Mouse (Mus musculus): ENCODE data around the gene Ccdc181. TPM values are rescaled to one million over a fixed set of nuclear protein-coding genes. Genes with fewer than 3 reads are reported as not detected.

Gene Ccdc181
- total and polyA plus RNA-seq, 3 experiments: 8.8 to 12.1 (median 10.6) TPM

GRCm38 (mm10) chr1:164335435-164335834, 60.0 kb downstream of the Ccdc181 start:
- DNase-seq (ENCODE audit: extremely low read depth): no peak
- dilution Hi-C loops (cut with MboI; ENCODE audit: extremely low pct_ligation_motif_present, extremely low pct_unique_long_range_greater_than_20kb, low sequenced_read_pairs) (no loop called here), in situ Hi-C loops (cut with MboI; ENCODE audit: low pct_ligation_motif_present, low pct_unique_long_range_greater_than_20kb, low sequenced_read_pairs) (no loop called here)
- Histone ChIP-seq H3K4me1 (ENCODE audit: control insufficient read depth in 1 of 2, insufficient read depth in 2 of 2) (peaks cover 5 to 22% of the 10 kb centered on the region in 2 experiments), H3K9ac (ENCODE audit: insufficient read depth, low read depth) (no peak overlapping the region), H3K27me3 (replicated peaks) (no peaks in the 10 kb centered on the region), H3K9me3 (replicated peaks; ENCODE audit: low read length) (peaks cover 4% of the 10 kb centered on the region), H3K79me2 (replicated peaks; ENCODE audit: control insufficient read depth, extremely low read depth, insufficient read depth, poor library complexity, severe bottlenecking) (no peaks in the 10 kb centered on the region), H3K27ac (ENCODE audit: insufficient read depth, low read depth) (no peak overlapping the region), H3K4me3 (replicated peaks in 1 of 3; ENCODE audit: low read depth in 2 of 3, low read length in 2 of 3, poor library complexity in 1 of 3) (no peak overlapping the region), H3K36me3 (replicated peaks in 1 of 2; ENCODE audit: control insufficient read depth in 1 of 2, insufficient read depth in 1 of 2, low read length in 1 of 2) (peaks cover 12 to 30% of the 10 kb centered on the region in 2 experiments), H3K4me2 (ENCODE audit: insufficient read depth, low read depth, poor library complexity, severe bottlenecking) (no peak overlapping the region)
- TF ChIP-seq ZKSCAN1 (IDR thresholded peaks at IDR 0.05; ENCODE audit: borderline replicate concordance, low read depth, low read length): no peak
- TF ChIP-seq KAT2A (IDR thresholded peaks at IDR 0.05; ENCODE audit: insufficient replicate concordance, low read length): no peak
- TF ChIP-seq MXI1 (IDR thresholded peaks at IDR 0.05; ENCODE audit: low read depth, low read length): no peak
- no peak for TF ChIP-seq IRF4 (IDR thresholded peaks at IDR 0.05; ENCODE audit: low read depth, low read length)
- no peak for TF ChIP-seq CHD1 (IDR thresholded peaks at IDR 0.05; ENCODE audit: low read depth, low read length)
- TF ChIP-seq UBTF (IDR thresholded peaks at IDR 0.05; ENCODE audit: low read depth, low read length): no peak
- TF ChIP-seq JUND (conservative IDR thresholded peaks at IDR 0.05; ENCODE audit: low read depth, low read length): no peak
- no peak for TF ChIP-seq MAFK (IDR thresholded peaks at IDR 0.05; ENCODE audit: insufficient replicate concordance, low read length)
- no peak for TF ChIP-seq NELFE (IDR thresholded peaks at IDR 0.05; ENCODE audit: low read depth, low read length)
- no peak for TF ChIP-seq MAX (IDR thresholded peaks at IDR 0.05; ENCODE audit: low read length)
- no peak for TF ChIP-seq E2F4 (IDR thresholded peaks at IDR 0.05; ENCODE audit: insufficient replicate concordance, low read depth, low read length)
- TF ChIP-seq RCOR1 (conservative IDR thresholded peaks at IDR 0.05; ENCODE audit: low read depth, low read length): no peak

DNA sequence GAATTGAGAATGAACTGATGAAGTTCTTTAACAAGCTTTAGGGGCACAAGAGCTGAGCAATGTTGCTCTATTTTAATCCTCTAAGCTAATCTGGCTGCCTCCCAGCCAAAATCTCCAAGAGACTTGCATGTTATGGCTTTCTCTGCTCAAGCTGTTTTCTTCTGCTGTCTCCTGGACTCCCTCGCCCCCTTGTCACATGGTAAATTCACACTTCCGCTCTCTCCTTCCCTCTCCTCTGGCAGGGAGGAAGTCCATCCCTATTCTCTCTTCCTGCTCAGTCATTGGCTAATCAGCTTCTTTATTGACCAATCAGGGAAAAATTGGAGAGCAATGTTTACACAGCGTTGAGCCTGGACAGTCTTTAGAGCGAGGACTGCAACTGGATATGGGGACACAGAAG, 60.5 kb downstream of the Ccdc181 start:
- Histone ChIP-seq H3K27ac (ENCODE audit: insufficient read depth, low read depth) (no peak overlapping the region), H3K4me3 (replicated peaks in 1 of 3; ENCODE audit: low read depth in 2 of 3, low read length in 2 of 3, poor library complexity in 1 of 3) (no peak overlapping the region), H3K79me2 (replicated peaks; ENCODE audit: control insufficient read depth, extremely low read depth, insufficient read depth, poor library complexity, severe bottlenecking) (no peaks in the 10 kb centered on the region), H3K27me3 (replicated peaks) (no peaks in the 10 kb centered on the region), H3K9me3 (replicated peaks; ENCODE audit: low read length) (peaks cover 4% of the 10 kb centered on the region), H3K4me1 (ENCODE audit: control insufficient read depth in 1 of 2, insufficient read depth in 2 of 2) (peaks cover under 1 to 22% of the 10 kb centered on the region in 2 experiments), H3K9ac (ENCODE audit: insufficient read depth, low read depth) (no peak overlapping the region), H3K4me2 (ENCODE audit: insufficient read depth, low read depth, poor library complexity, severe bottlenecking) (no peak overlapping the region), H3K36me3 (replicated peaks in 1 of 2; ENCODE audit: control insufficient read depth in 1 of 2, insufficient read depth in 1 of 2, low read length in 1 of 2) (peaks cover 8 to 27% of the 10 kb centered on the region in 2 experiments)
- TF ChIP-seq BHLHE40 (IDR thresholded peaks at IDR 0.05; ENCODE audit: low read depth, low read length): no peak
- no peak for TF ChIP-seq TCF12 (IDR thresholded peaks at IDR 0.05; ENCODE audit: low read depth, low read length)
- dilution Hi-C loops (cut with MboI; ENCODE audit: extremely low pct_ligation_motif_present, extremely low pct_unique_long_range_greater_than_20kb, low sequenced_read_pairs): no loop called here
- in situ Hi-C loops (cut with MboI; ENCODE audit: low pct_ligation_motif_present, low pct_unique_long_range_greater_than_20kb, low sequenced_read_pairs): no loop called here
- no peak for DNase-seq (ENCODE audit: extremely low read depth)

Other genes starting within 250 kb of the Ccdc181 start
- not detected in 2 replicates for gene Sele, start 227.4 kb upstream of the Ccdc181 start, total RNA-seq (2012; rRNA removed)
- not detected in 2 replicates for gene Sele, start 227.4 kb upstream of the Ccdc181 start, total RNA-seq (2014; rRNA removed)
- gene Sele, start 227.4 kb upstream of the Ccdc181 start, polyA plus RNA-seq (2012; ENCODE audit: insufficient read length, low read depth): not detected in 2 replicates
- gene Sell, start 213.6 kb upstream of the Ccdc181 start, total RNA-seq (2012; rRNA removed): not detected in 2 replicates
- gene Sell, start 213.6 kb upstream of the Ccdc181 start, total RNA-seq (2014; rRNA removed): not detected in 2 replicates
- gene Sell, start 213.6 kb upstream of the Ccdc181 start, polyA plus RNA-seq (2012; ENCODE audit: insufficient read length, low read depth): not detected in 2 replicates
- gene Selp, start 160.3 kb upstream of the Ccdc181 start, total RNA-seq (2012; rRNA removed): not detected in 2 replicates
- gene Selp, start 160.3 kb upstream of the Ccdc181 start, total RNA-seq (2014; rRNA removed): 0.43 and 0.61 TPM in 2 replicates
- gene Selp, start 160.3 kb upstream of the Ccdc181 start, polyA plus RNA-seq (2012; ENCODE audit: insufficient read length, low read depth): 0.18 and 0.21 TPM in 2 replicates
- under 0.01 TPM in 2 replicates for gene F5, start 123.7 kb upstream of the Ccdc181 start, total RNA-seq (2012; rRNA removed)
- gene F5, start 123.7 kb upstream of the Ccdc181 start, total RNA-seq (2014; rRNA removed): 0.04 TPM in 1 of 2 replicates, not detected in the other
- 0.12 and 0.19 TPM in 2 replicates for gene F5, start 123.7 kb upstream of the Ccdc181 start, polyA plus RNA-seq (2012; ENCODE audit: insufficient read length, low read depth)
- 15.1 and 16.8 TPM in 2 replicates for gene Slc19a2, start 26.5 kb upstream of the Ccdc181 start, total RNA-seq (2012; rRNA removed)
- gene Slc19a2, start 26.5 kb upstream of the Ccdc181 start, total RNA-seq (2014; rRNA removed): 26.1 and 28.4 TPM in 2 replicates
- gene Slc19a2, start 26.5 kb upstream of the Ccdc181 start, polyA plus RNA-seq (2012; ENCODE audit: insufficient read length, low read depth): 10.9 and 11.6 TPM in 2 replicates
- 23.5 and 28.4 TPM in 2 replicates for gene Nme7, start 28.5 kb downstream of the Ccdc181 start, total RNA-seq (2012; rRNA removed)
- 33.2 and 35.9 TPM in 2 replicates for gene Nme7, start 28.5 kb downstream of the Ccdc181 start, total RNA-seq (2014; rRNA removed)
- gene Nme7, start 28.5 kb downstream of the Ccdc181 start, polyA plus RNA-seq (2012; ENCODE audit: insufficient read length, low read depth): 25.3 and 29.0 TPM in 2 replicates
- 13.7 and 17.5 TPM in 2 replicates for gene Blzf1, start 31.9 kb downstream of the Ccdc181 start, total RNA-seq (2012; rRNA removed)
- gene Blzf1, start 31.9 kb downstream of the Ccdc181 start, total RNA-seq (2014; rRNA removed): 21.9 and 22.2 TPM in 2 replicates
- 18.8 and 24.7 TPM in 2 replicates for gene Blzf1, start 31.9 kb downstream of the Ccdc181 start, polyA plus RNA-seq (2012; ENCODE audit: insufficient read length, low read depth)
- gene Atp1b1, start 182.8 kb downstream of the Ccdc181 start, total RNA-seq (2012; rRNA removed): 0.17 TPM in 1 of 2 replicates, not detected in the other
- gene Atp1b1, start 182.8 kb downstream of the Ccdc181 start, total RNA-seq (2014; rRNA removed): 0.32 and 0.46 TPM in 2 replicates
- 0.19 and 0.23 TPM in 2 replicates for gene Atp1b1, start 182.8 kb downstream of the Ccdc181 start, polyA plus RNA-seq (2012; ENCODE audit: insufficient read length, low read depth)

Measured in CH12.LX (cell line).